Mouse (Mus musculus): ENCODE results near the gene Spire2. TPM values are rescaled to one million over a fixed set of nuclear protein-coding genes. Genes with fewer than 3 reads are reported as not detected.
A peak's percentile ranks its signal among the peaks of the same experiment; 100 is the strongest.
"Not testable (repeated sequence)": the region's sequence is repeated elsewhere in the genome, so short reads cannot be mapped to it uniquely, and the experiment has no call there.

Spire2 gene
- total RNA-seq, 4 experiments from 2014 or later: 17.3 to 19.0 (median 18.1) TPM

GRCm38 (mm10) chr8:123382516-123382915, 50.0 kb downstream of the Spire2 start:
- DNase-seq (ENCODE audit: low spot score in 2 of 2): no peak

- DNase-seq (ENCODE audit: low spot score in 2 of 2): no peak
Observed at GRCm38 (mm10) chr8:123384883-123385540, 52.5 kb downstream of the Spire2 start.

GRCm38 (mm10) chr8:123387041-123387440, 54.5 kb downstream of the Spire2 start:
- DNase-seq (ENCODE audit: low spot score in 2 of 2): no peak

- DNase-seq (ENCODE audit: low spot score in 2 of 2): no peak
Observed at GRCm38 (mm10) chr8:123387801-123388200, 55.3 kb downstream of the Spire2 start.

GRCm38 (mm10) chr8:123389026-123389425, 56.5 kb downstream of the Spire2 start:
- no peak for DNase-seq (ENCODE audit: low spot score in 2 of 2)

GRCm38 (mm10) chr8:123398308-123398707, 65.8 kb downstream of the Spire2 start:
- no peak for DNase-seq (ENCODE audit: low spot score in 2 of 2)

- no peak for DNase-seq (ENCODE audit: low spot score in 2 of 2)
Observed at GRCm38 (mm10) chr8:123401936-123402335, 69.4 kb downstream of the Spire2 start.

- DNase-seq (ENCODE audit: low spot score in 2 of 2): no peak
Observed at GRCm38 (mm10) chr8:123402730-123403326, 70.3 kb downstream of the Spire2 start.

GRCm38 (mm10) chr8:123404521-123404920, 72.0 kb downstream of the Spire2 start:
- no peak for DNase-seq (ENCODE audit: low spot score in 2 of 2)

- no peak for DNase-seq (ENCODE audit: low spot score in 2 of 2)
Observed at GRCm38 (mm10) chr8:123406786-123407185, 74.3 kb downstream of the Spire2 start, which contains the start of gene Mc1r. Gene Mc1r (plus strand): TSS chr8:123407107.

GRCm38 (mm10) chr8:123407612-123408011, 75.1 kb downstream of the Spire2 start:
- DNase-seq (ENCODE audit: low spot score in 2 of 2): no peak

GRCm38 (mm10) chr8:123408586-123409544, 76.4 kb downstream of the Spire2 start:
- no peak for DNase-seq (ENCODE audit: low spot score in 2 of 2)

GRCm38 (mm10) chr8:123410049-123410587, 77.6 kb downstream of the Spire2 start:
- DNase-seq (ENCODE audit: low spot score in 2 of 2): no peak

GRCm38 (mm10) chr8:123410788-123411187, 78.3 kb downstream of the Spire2 start:
- no peak for DNase-seq (ENCODE audit: low spot score in 2 of 2)

- DNase-seq (ENCODE audit: low spot score in 2 of 2): peak; percentile 86 to 91
Observed at GRCm38 (mm10) chr8:123411246-123411645, 78.7 kb downstream of the Spire2 start, which contains the start of gene Tubb3. Gene Tubb3 (plus strand): TSS chr8:123411424.

- DNase-seq (ENCODE audit: low spot score in 2 of 2): no peak
Observed at GRCm38 (mm10) chr8:123411781-123412327, 79.3 kb downstream of the Spire2 start.

GRCm38 (mm10) chr8:123412560-123413170, 80.2 kb downstream of the Spire2 start:
- peak in 1 of 2 experiments; percentile 90 for DNase-seq (ENCODE audit: low spot score in 2 of 2)

- DNase-seq (ENCODE audit: low spot score in 2 of 2): no peak
Observed at GRCm38 (mm10) chr8:123414255-123414654, 81.7 kb downstream of the Spire2 start.

GRCm38 (mm10) chr8:123414997-123415696, 82.6 kb downstream of the Spire2 start:
- not testable (repeated sequence) for DNase-seq (ENCODE audit: low spot score in 2 of 2)

Measured in left cerebral cortex, adult 8-10 months (tissue).